Mouse (Mus musculus) mesoderm, embryonic 11.5 days (tissue): ENCODE measurements at regions not wholly inside any gene's neighbourhood (a gene's known extent, or its start where the extent isn't known, plus 50 kb on each side); places are given as distances from the start of the nearest gene placed in this dataset.

Experiments
- DNase-seq: peaks from one replicate; pipeline ENCODE4 v3.0.0-alpha.2; 2012; ENCODE audit warnings: low read depth, low spot score

- DNase-seq = peak; percentile 31
These were observed 121.3 kb upstream of the Atp6ap2 start for GRCm38 (mm10) chrX:12466312-12466711.

DNA sequence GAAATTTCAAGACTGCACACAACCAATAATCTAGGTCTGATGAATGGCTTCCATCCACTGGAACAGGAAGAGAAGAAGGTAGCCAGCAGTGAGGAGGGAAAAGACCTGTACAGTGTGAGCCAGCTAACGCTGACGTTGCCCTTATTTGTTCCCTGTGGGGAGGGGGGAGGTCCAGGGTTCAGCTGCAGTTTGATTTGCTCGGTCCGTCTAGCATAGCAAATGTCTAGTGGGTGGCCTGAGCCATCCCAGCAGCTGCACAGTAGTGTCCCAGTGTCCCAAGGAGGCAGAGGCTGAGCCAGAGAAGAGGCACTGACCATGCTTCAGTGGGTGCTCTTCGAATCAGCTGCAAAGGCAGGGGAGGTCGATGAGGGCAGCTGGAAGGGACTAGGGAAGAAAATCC lies 120.7 kb upstream of the Atp6ap2 start:
- DNase-seq = peak; percentile 27

DNA sequence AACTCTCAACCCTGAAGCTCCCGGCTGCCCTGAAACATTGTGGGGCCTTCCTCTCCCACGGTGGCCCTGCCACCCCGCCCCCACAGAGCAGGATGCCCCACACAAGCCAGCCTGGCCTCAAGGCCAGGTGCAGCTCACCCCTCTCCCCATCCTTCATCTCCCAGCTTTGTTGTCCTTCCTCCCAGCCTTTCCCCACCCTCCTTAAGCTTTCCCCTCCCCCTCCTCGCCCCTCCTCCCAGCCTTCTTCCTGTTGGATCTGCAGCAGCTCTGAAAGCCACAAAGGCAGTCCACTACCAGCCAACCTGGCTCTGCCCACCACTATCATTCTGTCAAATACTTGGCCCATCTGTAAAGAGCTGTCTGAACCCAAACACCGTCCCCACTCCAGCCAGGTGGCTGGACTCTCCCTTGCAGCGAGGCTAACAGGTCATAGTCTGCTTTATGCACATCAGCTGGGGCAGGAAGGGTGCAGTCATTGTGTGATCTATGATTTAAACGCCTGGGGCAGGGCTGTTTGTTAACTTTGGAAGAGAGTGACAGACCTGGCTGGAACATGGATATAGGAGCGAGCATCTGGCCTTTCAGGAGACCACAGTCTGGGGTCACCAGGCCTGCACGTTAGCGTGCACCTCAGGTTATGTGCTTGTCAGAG lies 119.9 kb upstream of the Atp6ap2 start:
- peak; percentile 41 for DNase-seq

GRCm38 (mm10) chrX:12472296-12472695 lies 115.3 kb upstream of the Atp6ap2 start:
- DNase-seq = no peak

- DNase-seq = no peak
These were observed 108.4 kb upstream of the Atp6ap2 start for GRCm38 (mm10) chrX:12479207-12479606.

GRCm38 (mm10) chrX:12490957-12491356 lies 96.6 kb upstream of the Atp6ap2 start:
- no peak for DNase-seq

DNA sequence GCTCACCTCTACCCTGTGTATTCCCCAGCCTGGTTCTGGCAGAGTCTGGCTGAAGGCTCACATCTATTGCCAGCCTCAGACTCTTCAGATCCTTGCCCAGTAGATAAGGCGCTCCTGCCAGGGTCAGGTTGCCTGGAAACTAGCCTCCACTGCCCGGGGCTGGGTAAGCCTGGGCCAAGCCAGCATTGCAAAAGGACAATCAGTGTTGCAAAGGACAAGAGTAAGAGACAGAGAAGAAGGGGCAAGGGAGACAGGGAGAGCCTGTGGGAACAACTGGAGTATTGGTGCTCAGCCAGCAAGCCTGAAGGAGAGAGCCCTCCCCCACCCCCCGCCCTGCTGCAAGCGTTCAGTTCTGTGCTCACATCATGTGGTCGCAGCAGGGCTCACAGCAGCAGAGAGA lies 94.4 kb upstream of the Atp6ap2 start:
- DNase-seq = no peak

- no peak for DNase-seq
These were observed 93.7 kb upstream of the Atp6ap2 start for GRCm38 (mm10) chrX:12493916-12494315.

- DNase-seq = no peak
These were observed 93.1 kb upstream of the Atp6ap2 start for GRCm38 (mm10) chrX:12494535-12494934.

DNA sequence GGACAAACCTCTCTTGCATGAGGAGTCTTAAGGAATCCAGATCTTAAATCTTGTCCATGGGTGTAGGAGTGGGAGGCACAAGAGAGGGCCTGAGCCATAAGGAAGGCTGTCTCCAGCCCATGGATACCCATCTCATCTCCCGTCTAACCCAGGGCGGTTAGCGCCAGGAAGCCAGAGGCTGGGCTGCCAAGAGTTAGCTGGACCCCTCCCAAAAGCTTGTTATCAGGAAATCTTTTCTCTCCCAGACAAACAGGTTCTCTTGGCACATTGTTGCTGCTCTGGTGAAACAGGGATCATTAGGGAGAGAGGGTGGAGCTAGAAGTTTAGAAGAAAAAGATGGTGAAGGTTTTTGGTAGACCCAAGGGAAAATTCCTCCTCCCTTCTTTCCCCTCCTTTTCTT lies 87.0 kb upstream of the Atp6ap2 start:
- no peak for DNase-seq

DNA sequence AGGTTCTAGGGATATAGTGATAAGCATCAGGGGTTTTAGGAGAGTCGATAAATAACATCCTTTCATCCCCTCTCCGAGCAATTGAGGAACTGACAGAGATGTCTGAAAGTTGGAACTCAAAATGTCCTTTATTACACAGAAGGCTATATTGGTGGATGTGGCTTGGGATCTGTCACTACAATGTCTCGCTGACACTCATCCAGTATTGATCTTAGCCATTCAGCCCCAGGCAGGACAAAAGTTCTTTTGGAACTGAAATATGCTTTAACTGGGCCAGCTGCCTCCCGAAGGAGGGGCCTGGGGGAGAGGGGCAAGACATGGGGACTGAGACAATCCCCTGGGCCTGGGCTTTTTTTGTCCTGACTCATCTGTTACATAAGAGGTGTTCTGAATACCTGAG lies 85.2 kb upstream of the Atp6ap2 start:
- no peak for DNase-seq

DNA sequence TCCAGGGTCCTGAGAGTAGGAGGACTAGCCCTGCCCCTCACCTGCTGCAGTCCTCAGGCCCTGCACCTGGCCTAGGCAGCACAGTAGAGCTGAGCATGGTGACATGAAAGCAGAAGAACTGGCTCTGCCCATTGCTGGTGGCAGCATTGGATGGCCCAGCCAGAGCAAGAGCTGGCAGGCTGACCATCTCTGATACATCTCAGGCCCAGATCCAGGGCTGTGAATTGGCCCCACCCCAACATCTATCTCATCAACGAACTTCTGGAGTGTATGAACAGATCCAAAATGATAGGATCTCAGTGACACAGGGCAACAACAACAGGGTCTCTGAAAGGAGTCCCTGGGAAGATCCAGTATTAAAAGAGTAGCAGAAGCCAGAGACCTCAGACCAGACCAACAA lies 84.0 kb upstream of the Atp6ap2 start:
- no peak for DNase-seq

GRCm38 (mm10) chrX:12511119-12511518 lies 76.5 kb upstream of the Atp6ap2 start:
- DNase-seq = no peak

DNA sequence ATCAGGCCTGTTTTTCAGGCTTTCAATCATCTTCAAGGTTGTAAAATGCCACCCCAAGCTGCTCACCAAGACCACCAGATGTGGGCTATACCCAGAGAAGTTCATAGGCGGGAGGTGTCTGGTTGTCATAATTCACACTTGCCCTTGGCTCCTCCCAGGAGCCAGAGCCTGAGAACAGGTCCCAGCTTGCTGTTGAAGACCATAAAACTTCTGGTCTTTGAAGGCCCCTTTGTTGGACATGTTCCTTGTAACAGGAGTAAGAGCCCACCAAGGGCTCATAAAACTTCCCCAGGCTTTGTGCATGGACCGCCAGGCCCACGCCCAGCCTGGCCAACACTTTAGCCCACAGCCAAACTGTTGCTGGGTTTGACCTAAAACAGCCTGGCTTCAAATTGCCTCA lies 62.6 kb upstream of the Atp6ap2 start:
- peak; percentile 44 for DNase-seq

DNA sequence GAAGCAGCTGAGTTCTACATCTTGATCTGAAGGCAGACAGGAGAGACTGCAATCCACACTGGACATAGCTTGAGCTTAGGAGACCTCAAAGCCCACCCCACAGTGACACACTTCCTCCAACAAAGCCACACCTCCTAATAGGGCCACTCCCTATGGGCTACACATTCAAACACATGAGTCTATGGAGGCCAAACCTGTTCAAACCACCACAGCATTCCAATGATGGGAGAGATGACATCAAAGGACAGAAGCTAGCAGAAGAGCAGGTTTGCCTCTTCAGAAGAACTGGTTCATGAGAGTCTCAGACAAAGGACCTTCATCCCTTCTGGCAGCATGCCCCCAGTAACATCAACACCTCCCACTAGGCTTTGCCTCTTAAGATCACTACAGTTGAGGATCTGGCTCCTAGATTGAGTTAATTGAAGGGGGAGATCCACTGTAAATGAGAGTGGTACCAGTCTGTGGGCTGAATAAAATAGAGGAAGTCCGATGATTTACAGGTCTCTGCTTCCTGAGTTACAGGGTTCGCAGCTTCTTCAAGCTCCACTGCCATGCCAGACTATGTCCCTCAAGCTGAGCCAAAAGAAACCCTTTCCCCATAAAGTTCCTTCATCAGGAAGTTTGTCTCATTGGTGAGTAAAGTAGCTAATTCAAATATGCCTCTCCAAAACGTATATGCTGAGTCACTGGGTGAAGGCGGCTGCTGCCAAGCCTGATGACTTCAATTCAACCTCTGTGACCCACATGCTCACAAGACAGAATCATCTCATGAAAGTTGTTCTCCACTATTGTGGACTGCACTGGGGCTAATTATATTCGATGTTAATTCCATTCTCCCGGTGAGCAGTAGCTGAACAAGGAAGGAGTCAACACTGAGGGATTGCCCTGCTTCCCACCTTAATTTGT lies 56.9 kb upstream of the Atp6ap2 start:
- no peak for DNase-seq
